Mouse (Mus musculus): ENCODE results near the gene Serpinb11. TPM values are rescaled to one million over a fixed set of nuclear protein-coding genes. Genes with fewer than 3 reads are reported as not detected.

Serpinb11 gene
- polyA plus RNA-seq, 1 experiment from 2014 or later = not detected

DNA sequence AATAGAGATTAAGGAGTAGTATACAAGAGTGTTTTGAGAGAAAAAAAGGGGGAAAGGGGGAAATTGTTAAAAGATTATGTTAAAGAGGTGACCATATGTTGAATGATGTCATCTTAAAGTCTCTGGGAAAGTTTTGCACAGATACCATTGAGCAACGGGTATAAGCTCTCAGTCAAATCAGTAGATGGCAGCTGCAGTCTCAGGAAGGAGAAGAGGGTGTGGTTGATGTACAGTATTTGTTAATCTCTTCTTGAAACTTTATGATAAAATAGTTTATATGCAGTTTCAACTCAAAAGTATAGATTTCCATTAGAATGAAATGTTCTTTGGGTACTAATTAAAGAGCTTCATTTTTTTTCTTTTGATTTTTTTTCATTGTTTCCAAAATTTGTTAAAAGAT, 36.5 kb downstream of the Serpinb11 start:
- ATAC-seq (ENCODE audit: low FRiP score) = no peak
- H3K27me3 ChIP-seq = no peaks in the 10 kb centered on the region
- WGBS = 77% methylated on average over 1 of the region's 1 CpGs
- no peaks in the 10 kb centered on the region for H3K36me3 ChIP-seq
- H3K9me3 ChIP-seq = no peaks in the 10 kb centered on the region
- H3K4me3 ChIP-seq = no peak overlapping the region
- no peak overlapping the region for H3K27ac ChIP-seq
- H3K4me2 ChIP-seq = no peak overlapping the region
- no peaks in the 10 kb centered on the region for H3K4me1 ChIP-seq (replicated peaks)
- no peak overlapping the region for H3K9ac ChIP-seq

DNA sequence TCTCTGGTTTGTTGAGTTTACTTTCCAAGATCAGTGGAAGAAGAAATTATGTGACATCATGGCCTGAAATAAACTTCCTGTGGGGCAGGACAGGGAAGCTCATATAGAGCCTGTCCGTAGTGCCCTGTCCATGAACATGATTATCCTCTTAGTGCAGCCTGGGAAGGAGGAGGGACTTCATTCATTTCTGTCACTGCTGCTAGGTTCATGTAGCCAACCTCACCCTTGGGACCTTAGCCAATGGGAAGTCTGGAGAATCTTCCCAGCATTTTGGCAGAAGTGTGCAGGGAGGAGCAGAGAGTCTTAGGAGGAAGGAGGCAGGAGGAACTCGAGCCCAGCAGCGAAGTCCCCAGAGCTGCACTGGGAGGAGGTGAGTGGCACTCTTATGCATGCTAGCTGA, 38.4 kb downstream of the Serpinb11 start, which contains the start of gene Serpinb7:
Gene Serpinb7, plus strand, starts transcription at position 301 of the 400 bp plus-strand sequence.
- no peak within 1 kb of the TSS for H3K4me3 ChIP-seq
- no peaks in the 10 kb centered on the region for H3K4me1 ChIP-seq (replicated peaks)
- WGBS = 88% methylated on average over 3 of the region's 3 CpGs
- H3K27ac ChIP-seq = no peak within 1 kb of the TSS
- no peaks in the 10 kb centered on the region for H3K27me3 ChIP-seq
- no peak within 1 kb of the TSS for H3K4me2 ChIP-seq
- no peaks in the 10 kb centered on the region for H3K36me3 ChIP-seq
- H3K9ac ChIP-seq = no peak within 1 kb of the TSS
- no peaks in the 10 kb centered on the region for H3K9me3 ChIP-seq
- no peak for ATAC-seq (ENCODE audit: low FRiP score)

DNA sequence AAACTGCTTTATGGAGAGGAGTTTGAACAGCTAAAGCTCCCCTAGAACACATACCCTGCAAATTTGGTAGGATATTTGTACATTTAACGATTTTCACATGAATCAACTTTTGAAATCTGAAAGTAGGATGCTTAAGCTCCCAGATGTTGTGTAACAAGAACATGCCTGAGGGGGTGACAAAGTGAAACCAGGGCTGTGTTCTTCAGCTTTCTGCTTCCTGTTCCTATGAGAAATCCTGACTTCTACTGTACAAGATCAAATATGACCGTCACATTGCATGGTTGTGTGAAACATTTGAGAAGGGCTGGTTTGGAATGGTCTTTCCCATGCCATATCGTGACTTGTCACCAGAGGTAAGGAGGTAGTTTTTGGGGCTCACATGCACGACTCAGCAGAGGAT, 41.1 kb downstream of the Serpinb11 start:
- no peaks in the 10 kb centered on the region for H3K27me3 ChIP-seq
- H3K9ac ChIP-seq = no peak overlapping the region
- WGBS = 85% methylated on average over 4 of the region's 4 CpGs
- no peaks in the 10 kb centered on the region for H3K9me3 ChIP-seq
- no peak for ATAC-seq (ENCODE audit: low FRiP score)
- H3K4me2 ChIP-seq = no peak overlapping the region
- H3K4me1 ChIP-seq (replicated peaks) = no peaks in the 10 kb centered on the region
- H3K36me3 ChIP-seq = no peaks in the 10 kb centered on the region
- no peak overlapping the region for H3K27ac ChIP-seq
- H3K4me3 ChIP-seq = no peak overlapping the region

DNA sequence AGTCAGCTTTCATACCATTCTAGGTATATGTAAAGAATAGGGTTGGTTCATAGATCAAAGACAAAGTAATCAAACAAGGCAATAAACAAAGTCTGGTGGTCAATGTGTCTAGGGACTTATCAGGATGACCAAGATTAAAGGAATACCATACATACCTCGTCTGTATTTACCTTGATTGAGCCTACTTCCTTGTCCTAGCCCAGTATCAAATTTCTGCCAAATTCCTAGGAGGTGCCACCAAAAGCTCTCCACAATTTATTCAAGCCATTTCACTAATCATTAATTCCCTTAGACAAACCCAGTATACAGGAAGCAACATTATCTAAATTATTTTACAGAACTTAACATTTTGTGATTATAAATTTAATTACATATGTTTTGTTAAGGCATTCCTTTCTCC, 53.7 kb downstream of the Serpinb11 start:
- Histone ChIP-seq H3K36me3 (no peaks in the 10 kb centered on the region), H3K4me3 (no peak overlapping the region), H3K27ac (no peak overlapping the region), H3K27me3 (no peaks in the 10 kb centered on the region), H3K4me2 (no peak overlapping the region), H3K4me1 (replicated peaks) (no peaks in the 10 kb centered on the region), H3K9ac (no peak overlapping the region), H3K9me3 (no peaks in the 10 kb centered on the region)
- 43% methylated on average over 1 of the region's 1 CpGs for WGBS
- no peak for ATAC-seq (ENCODE audit: low FRiP score)

DNA sequence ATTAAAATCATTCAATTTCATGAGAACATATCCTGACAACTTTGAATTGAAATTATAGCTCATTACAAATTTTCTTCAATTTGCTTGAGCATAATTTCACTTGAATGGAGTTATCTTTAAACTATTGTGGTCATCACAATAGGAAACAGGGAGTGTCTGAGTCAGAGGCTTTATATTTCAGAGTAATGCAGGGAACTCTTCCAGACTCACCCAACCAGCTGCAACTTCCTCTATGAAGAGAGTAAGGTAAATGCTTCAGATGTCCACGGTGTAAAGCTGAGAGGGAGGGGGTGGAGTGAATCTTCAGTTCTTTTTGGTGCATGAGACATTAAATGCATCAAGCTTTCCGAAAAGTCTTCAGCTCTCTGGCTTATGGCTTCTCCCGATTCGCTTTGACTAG, 61.5 kb downstream of the Serpinb11 start:
- no peak overlapping the region for H3K4me2 ChIP-seq
- no peak for ATAC-seq (ENCODE audit: low FRiP score)
- 82% methylated on average over 4 of the region's 4 CpGs for WGBS
- no peak overlapping the region for H3K4me3 ChIP-seq
- no peaks in the 10 kb centered on the region for H3K36me3 ChIP-seq
- H3K9ac ChIP-seq = no peak overlapping the region
- H3K27ac ChIP-seq = no peak overlapping the region
- H3K4me1 ChIP-seq (replicated peaks) = no peaks in the 10 kb centered on the region
- no peaks in the 10 kb centered on the region for H3K9me3 ChIP-seq
- H3K27me3 ChIP-seq = no peaks in the 10 kb centered on the region

Other genes starting within 250 kb of the Serpinb11 start
- gene Serpinb3b, start 82.8 kb upstream of the Serpinb11 start, polyA plus RNA-seq (2015; fragmentation: Nextera tagmentation; extraction: Ambion mirVana) = not detected in 2 replicates
- gene Serpinb3c, start 82.8 kb upstream of the Serpinb11 start, polyA plus RNA-seq (2015; fragmentation: Nextera tagmentation; extraction: Ambion mirVana) = not detected in 2 replicates
- gene Serpinb7, start 38.5 kb downstream of the Serpinb11 start, polyA plus RNA-seq (2015; fragmentation: Nextera tagmentation; extraction: Ambion mirVana) = not detected in 2 replicates
- 0.22 TPM in 2 replicates for gene Serpinb2, start 150.2 kb downstream of the Serpinb11 start, polyA plus RNA-seq (2015; fragmentation: Nextera tagmentation; extraction: Ambion mirVana)
- gene Serpinb8, start 228.8 kb downstream of the Serpinb11 start, polyA plus RNA-seq (2015; fragmentation: Nextera tagmentation; extraction: Ambion mirVana) = 0.72 and 0.86 TPM in 2 replicates

All from hindbrain, embryonic 13.5 days (tissue).